Mouse (Mus musculus) cerebellum, postnatal 14 days (tissue): ENCODE measurements around the gene Cstf2t.

Experiments
- DNase-seq, 2 experiments: peaks; one replicate each; pipeline ENCODE4 v3.0.0; 2021; ENCODE audit warnings: mixed read lengths in 2 of 2

The Cstf2t gene

DNA sequence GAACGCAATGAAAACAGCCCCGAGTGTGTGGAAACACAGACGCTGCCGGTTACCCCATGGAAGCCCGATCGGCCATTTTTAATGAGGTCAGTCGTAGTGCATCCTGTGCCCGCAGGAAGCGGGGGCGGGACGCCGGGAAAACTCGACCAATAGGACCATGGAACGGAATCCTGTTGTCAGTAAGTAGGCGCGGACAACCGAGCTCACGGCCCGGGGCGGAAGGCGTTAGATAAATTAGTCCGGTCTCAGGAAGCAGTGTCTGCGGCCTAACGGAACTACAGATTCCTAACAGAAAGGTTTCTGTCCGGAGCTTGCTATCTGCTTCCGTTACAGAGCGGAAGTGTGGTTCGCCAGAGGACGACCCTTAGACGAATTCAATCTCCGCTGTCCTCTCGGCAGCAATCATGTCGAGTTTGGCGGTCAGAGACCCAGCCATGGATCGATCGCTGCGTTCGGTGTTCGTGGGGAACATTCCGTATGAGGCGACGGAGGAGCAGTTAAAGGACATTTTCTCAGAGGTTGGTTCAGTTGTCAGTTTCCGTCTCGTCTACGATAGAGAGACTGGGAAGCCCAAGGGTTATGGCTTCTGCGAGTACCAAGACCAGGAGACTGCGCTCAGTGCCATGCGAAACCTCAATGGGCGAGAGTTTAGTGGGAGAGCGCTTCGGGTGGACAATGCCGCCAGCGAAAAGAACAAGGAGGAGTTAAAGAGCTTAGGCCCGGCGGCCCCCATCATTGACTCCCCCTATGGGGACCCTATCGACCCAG lies at the start of gene Cstf2t:
Cstf2t (plus strand) TSS at position 176 of the 768 bp plus-strand sequence.
- peak; percentile 100 for DNase-seq

DNA sequence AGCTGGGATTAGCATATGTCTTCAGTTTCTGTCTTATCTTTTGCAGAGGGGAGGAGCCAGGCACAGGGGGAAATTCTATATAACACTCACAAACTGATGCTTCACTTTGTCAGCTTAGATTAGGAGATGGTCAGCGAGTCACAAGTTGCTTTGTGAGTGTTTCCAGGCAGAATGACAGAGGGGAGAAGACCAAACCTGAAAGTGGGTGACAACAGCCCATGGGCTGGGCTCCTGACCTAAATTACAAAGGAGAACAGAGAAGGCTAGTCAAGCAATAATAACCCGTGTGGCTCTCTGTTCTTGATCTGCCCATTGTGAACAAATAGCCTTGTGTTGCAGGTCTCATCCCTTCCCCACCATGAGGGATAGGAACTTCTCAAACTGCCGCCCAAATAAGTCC lies 43.7 kb upstream of the Cstf2t start:
- DNase-seq = no peak

DNA sequence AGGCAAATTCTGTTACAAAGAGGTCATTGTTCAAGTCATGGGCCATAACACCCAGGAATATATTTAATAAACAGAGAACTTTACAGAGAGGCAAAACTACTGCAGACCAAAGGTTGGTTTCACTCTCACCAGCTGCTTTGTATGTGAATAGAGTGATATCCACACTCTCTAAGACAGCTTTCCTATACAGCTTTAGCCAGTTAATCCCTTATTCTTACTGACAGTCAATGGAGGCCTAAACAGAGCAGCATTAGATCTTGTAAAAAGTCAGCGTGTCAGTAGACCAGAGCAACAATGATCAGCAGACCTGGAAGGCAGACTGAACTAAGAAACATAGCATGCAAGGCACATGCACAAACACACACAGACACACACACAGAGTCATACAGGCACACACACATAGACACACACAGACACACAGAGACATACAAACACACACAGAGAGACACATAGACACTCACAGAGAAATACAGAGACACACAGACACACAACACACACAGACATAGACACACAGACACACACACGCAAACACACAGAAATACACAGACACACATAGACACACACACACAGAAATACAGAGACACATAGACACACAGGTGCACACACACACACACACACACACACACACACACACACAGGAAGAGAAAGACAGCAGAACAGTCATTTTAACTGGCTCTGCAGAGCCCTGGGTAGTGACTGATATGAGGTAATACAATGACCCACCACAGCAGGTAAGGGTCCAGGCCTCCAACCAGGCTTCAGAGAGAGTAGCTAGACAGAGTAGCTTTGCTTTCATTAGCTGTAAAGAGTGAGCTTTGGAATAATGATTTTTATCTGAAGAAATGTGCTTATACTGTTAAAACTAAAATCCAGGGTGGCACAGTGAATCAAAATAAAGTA lies 41.4 kb upstream of the Cstf2t start:
- no peak for DNase-seq

DNA sequence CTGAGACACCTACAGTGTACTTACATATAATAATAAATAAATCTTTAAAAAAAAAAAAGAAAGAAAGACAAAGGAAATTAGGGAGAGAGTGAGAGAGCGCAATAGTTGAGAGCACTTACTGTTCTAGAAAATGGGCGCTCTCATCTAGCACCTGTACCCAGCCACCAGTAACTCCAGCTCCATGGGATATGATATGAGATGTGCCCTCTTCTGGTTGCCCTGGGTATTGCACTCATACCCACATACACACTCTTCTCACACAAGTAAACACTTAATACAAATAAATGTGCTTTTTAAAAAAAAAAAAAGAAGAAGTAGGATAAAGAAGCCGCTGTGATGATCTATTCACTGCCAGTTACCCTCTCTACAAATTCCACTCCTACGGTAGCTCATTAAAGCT lies 36.0 kb upstream of the Cstf2t start:
- DNase-seq = peak in 1 of 2 experiments; percentile 5

DNA sequence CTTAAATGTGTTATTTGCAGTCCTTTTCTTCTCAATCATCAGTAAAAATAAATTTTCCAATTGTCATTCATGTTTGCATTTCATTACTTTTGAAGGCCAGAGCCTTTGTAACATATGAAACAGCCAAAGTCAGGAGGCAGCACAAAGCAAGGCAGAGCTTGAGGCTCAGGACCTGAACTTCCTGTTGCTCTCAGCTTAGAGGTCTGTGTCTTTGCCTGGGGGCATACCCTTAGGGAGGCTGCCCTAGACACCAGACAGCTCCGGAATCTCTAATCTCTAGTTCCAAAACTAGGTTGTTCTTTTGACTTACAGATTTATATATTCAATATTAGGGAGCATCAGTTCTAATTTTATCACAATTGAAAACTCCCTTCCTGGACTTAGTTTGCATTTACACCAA lies 17.9 kb upstream of the Cstf2t start:
- DNase-seq = no peak

DNA sequence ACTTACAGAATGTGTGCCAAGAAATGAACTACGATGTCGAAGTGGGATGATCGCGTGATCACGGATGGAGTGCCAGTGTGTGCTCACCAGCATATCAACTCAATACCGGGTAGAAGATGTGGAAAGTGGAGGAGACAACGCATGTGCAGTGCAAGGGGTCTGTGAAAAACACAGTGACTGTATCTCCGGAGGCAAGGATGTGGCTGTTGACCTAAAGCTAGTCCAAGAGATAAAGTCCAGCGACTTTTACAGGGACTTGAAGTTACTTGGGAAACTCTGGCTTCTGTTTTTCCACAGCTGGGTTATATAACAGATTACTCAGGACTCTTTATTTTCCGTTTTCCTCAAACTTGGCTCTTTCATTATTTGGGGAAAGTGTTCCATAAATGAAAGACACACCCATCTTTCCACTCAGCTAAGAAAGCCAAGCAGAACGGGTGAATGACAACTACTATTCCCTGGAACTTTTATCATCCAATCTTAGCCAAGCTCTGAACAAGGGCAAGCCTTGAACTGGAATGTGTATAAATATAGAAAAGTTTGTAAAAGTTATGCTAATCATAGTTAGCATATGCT lies 17.3 kb upstream of the Cstf2t start:
- DNase-seq = no peak

DNA sequence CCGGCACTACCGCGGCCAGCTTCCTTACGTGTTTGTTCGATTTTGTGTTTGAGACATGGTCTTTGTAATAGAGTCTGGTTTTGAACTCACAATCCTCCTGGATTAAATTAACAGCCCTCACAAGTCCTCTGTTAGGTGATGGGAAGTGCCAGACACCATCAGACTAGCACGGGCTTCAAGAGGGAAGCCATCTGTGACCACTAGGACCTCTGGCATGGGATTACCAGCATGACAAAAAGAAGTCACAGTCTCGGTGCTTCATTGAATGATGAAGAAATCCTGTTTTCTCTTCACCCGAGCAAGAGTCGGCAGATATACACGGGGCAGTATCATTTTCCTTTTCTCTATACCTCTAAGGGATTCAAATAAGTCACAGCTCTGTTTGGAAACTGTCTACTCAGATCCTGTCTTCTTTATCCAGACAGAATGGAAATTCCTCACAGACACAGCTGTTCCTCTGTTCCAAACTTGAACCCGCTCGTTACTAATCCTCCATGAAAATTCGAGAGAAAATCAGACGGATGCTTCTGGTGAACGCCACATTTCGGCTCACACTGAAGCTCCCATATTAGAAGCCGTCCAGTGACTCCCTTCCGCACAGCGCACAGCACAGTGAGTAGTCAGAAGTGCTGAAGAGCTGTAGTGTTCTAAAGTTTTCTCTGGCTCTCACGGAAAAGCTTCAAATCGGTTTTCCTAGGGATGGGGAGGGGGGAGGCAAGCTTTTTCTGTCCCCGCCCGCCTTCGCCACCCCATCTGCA lies 8.5 kb upstream of the Cstf2t start:
- DNase-seq = peak in 1 of 2 experiments; percentile 20

DNA sequence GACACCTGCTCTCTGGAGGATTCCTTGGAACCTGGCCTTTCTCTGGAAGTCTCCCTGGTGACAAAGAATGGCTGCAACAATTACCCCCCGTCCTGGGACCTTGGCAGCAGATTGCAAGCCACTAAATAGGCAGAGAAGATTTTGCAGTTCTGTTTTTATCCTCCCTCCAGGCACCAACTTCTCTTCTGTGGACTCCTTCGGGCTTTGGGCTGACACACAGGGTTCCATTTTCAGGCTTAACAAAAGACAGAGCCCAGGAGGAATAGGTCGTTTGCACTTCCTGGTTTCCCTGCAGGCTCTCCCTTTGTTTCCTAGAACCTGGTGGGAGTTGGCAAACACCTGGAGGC lies 7.9 kb upstream of the Cstf2t start:
- peak; percentile 11 to 23 for DNase-seq

DNA sequence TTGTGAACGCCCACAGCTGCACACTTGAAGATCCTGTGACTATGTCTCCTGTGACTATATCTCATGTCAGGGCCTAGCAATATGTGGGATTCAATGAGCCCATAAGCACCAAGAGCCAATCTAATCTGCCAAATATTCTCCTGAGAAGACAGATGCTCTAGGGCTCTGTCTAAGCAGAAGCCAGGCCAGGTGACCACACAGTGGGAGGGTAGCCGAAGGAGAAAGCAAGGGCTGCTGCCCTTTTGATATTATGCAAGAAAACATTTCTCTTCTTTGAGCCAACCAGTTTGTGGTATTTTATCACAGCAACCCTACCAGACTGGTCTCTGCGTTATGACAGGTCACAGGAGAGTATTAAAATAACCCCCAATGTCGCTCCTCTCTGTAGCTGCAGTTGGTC lies 6.5 kb upstream of the Cstf2t start:
- peak; percentile 30 to 58 for DNase-seq

DNA sequence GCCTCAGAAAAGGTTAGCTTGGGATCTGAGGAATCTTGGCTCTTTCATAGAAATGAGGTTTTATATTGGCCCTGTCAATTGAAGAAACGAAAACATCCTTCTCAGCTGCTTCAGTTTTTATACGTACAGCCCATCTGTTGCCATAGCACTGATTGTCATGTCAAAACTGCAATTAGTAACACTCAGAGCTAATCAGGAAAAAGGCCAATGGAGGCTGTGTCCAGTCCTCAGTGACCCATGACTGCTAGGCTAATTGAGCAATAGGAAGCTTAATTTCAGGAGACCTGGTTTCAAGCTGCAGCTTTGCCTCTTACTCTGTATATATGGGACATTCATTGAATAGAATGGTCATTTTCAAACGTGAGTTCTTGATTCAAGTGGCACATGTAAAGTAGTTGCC lies 4.4 kb upstream of the Cstf2t start:
- no peak for DNase-seq

DNA sequence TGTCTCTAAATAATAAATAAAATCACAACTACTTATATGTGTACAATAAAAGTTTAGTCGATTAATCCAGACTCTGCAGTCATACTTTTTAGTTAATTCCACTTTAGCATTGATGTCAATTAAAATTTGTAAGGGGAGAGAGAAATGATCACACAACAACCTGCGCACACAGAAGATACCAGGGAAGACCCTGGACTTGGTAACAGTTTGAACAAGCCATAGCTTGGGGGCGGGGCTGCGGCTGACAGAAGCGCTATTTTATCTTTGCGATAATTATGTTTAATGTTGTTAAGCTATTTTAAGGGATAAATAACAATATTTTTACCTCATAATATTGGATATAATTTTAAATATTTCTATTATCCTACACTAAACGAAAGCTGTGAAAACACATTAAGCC lies 411 bp upstream of the Cstf2t start:
- DNase-seq = no peak

DNA sequence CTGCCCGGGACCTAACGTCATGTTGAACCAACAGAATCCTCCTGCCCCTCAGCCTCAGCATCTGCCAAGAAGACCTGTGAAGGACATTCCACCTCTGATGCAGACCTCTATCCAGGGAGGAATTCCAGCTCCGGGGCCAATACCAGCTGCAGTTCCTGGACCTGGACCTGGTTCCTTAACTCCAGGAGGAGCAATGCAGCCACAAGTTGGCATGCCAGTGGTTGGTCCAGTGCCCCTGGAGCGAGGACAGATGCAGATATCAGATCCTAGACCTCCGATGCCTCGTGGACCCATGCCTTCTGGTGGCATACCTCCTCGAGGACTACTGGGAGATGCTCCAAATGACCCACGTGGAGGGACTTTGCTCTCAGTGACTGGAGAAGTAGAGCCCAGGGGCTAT lies 1.1 kb downstream of the Cstf2t start:
- peak; percentile 22 to 27 for DNase-seq

DNA sequence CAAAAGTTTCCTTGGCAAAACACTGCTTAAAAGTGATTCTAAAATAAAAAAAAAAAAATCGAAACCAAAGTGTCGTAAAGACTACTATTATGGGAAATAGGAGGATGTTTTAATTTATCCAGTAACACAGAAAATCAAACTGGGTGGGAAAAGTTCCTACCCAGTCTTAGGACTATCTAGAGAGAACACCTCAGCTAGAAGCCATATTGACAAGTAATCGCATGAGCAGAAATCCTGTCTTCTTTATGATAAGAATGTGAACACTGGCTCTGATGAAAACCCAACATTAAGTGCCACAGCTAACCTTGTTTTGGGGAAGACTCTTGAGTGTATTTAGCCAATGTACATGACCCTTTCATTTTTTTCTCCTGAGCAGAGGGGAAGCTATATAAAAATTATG lies 15.2 kb downstream of the Cstf2t start:
- DNase-seq = no peak

DNA sequence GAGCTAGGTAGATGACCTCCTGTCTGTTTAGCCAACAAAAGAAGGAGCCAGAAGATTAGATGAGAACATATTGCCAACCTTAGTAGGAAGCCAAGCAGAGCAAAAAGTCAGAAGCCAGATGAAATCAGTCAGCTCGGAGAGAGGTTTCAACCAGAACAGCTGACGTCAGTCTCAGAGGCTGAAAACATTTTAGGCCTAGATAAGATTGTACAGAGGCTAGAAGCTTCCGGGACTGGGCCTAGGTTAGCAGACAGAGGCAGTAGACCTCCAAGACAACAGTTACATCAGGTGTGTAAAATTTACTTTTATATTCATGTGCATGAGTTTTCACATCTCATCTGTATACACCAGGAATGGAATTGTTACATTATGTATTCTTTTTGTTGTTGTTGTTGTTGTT lies 16.7 kb downstream of the Cstf2t start:
- no peak for DNase-seq

DNA sequence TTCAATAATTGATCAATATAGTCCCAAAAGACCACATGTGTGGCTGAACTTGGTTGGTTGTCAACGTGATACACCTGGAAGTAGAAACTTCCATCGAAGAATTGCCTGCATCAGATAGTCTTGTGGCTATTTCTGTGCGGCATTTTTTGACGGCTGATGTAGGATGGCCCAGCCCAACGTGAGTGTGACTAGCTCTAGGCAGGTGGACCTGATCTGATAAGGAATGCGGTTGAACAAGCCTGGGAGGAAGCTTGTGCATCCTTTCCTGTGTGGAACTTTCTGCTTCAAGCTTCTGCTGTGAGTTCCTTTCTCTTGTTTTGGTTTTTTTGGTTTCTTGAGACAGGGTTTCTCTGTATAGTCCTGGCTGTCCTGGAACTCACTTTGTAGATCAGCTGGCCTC lies 22.1 kb downstream of the Cstf2t start:
- DNase-seq = no peak

DNA sequence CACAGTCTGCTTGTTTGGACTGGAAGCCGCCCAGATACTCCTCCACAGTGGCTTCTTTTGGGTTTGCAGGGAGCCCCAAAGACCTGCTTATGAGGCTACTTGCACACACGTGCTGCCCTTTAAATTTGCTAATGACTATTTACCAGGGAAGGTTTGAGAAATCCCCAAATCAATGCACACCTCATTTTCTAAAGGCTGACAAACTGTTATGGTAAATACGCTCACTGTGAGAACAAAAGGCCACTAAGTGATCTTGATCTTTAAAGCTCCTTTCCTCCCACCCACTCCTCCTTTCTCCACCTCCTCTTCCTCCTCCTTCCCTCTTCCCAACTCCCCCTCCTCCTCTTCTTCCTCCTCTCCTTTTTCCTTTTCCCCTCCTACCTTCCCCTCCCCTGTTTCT lies 23.4 kb downstream of the Cstf2t start:
- no peak for DNase-seq

DNA sequence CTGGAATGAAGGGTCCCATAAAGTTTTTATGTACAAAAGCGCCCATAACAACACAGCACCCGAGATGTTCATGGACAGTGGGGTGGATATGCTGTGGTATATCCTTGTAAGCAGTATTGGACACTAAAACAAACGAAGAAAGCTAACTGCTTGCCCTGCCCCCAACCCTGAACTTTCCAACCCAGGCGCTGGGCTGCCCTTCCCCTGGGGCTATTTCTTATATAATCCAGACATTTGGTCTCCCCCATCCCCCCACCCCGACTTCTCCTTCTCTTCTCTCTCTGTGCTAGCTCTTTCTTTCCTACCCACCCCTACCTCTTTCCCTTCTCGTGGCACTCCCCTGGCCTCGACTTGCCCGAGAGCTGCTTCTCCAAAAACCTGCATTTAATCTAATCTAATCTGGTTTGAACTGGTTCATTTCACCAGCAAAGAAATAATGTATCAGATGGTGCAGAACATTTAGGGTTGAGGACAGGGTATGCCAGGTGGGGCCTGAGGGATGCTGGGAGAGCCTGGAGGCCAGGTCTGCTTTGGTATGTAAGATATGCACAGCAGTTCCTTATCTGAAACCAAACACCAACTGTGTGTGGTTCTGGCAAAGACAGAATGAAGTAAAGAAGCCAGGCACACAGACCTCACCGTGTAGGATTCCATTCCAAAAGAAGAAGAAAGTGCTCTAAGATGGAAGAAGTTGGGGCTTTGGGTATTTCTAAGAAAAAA lies 24.4 kb downstream of the Cstf2t start:
- DNase-seq = no peak

DNA sequence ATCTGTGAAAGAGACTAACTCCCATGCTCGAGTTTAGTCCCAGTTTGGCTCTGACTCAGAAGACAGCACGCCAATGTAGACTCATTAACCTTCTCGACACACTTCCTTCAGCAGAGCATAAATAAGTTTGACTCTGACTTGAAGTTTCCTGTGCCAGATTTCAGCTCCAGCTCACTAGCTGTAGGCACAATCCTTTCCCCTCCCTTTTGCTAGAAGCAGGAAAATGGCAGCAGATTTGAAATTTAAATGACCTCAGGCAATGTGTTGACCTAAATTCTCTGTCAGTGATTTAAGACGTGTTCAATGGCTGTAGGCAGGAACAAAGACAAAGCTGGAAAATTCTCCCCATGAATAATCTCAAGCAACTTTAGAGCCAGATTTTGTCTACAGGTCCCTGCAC lies 32.1 kb downstream of the Cstf2t start:
- no peak for DNase-seq

DNA sequence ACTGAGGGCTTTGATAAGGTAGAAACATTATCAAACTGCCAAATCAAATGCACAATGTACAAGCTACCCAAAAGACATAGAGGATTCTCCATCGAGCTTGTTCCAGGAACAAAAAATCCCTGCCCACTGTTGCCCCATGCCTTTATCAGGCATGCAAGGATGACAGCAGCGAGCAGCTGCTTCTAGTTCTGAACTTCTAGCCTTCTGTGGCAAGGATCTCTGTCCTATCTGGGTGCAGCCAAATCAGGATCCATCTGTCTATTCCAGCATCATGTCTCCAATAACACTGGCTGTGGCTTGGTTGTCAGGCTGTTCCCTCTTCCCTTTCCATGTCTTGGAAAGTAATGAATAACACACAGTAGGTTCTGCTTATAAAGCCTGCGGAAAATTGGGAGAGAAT lies 42.0 kb downstream of the Cstf2t start:
- no peak for DNase-seq

DNA sequence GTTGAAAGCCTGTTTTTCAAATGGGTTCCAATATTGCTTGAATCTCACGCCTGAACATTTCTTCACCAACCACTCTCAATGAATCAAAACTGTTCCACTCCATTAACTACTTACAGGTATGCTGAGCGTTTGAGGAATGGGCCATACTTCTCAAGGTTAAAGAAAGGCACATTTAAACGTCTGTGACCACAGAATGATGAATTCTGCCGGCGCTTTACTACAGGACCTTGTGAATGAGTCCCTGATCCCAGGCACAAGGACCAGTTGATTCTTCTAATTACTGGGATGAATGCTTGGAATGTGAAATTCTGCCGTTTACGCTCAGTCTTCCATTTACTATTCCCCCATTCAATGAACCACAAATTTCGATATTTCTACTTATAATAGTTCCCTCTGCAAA lies 50.0 kb downstream of the Cstf2t start:
- DNase-seq = no peak

DNA sequence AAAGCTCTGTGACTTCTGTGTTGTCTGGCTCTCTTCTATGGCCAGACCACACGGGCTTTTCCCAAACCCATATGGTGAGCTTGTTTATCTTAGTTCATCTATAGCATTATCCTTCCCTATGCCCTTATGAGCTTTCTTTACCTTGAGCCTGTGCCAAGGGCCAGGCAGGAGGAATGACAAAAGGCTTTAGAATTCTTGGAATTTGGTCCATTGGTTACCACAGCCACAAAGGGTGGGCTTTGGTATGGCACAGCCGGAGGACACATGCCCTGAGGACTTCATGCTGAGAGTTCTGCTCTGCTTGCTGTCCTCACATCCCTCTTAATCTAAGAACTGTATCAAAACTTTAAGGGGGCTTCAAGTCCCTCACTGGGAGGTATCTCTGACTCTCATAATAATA lies 53.7 kb downstream of the Cstf2t start:
- DNase-seq = no peak
